ENCODE assay signal across 21 mouse cellular contexts in the genomic region with DNA sequence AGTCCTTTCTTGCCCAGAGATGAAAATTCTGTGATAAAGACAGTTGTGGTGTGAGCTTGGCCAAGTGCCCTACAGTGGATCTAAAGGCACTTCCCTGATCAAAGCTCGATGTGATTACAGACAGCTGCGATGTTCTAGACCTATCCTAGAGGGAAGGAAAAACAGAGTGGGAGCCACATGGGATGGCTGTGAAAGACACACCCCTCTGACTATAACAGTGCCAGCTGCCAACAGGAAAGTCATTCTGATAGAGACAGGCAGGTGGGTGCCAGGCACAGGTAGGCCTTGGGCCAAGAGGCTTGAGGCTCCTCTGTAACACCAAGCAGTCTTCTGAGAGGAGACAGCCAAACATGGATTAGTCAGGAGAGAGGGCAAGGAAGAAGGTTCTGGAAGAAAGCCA. TPM values are rescaled to one million over a fixed set of nuclear protein-coding genes. Genes with fewer than 3 reads are reported as not detected.
DNase-seq lines count a peak whose midpoint lies in the region; ATAC-seq and TF ChIP-seq lines count a peak whose summit lies in the region.
"Had no signal": no experiment of that assay in that cellular context is flagged by ENCODE, and none has a peak within 500 bp of the region (broad histone marks: within the 10 kb centered on the region; RNA-seq: fewer than 3 reads in every experiment).

No protein-coding gene starts in this region.

- ATAC-seq in stomach, postnatal 0 days (ENCODE audit: low FRiP score, low TSS enrichment) = no peak
- ATAC-seq in intestine, embryonic 15.5 days = no peak
- ATAC-seq: forebrain, embryonic 14.5 days; forebrain, embryonic 16.5 days had no signal

- H3K27ac ChIP-seq in stomach, postnatal 0 days (replicated peaks) = no peak overlapping the region
- H3K27ac ChIP-seq in intestine, embryonic 15.5 days = no peak overlapping the region
- H3K27ac ChIP-seq: embryonic facial prominence, embryonic 10.5 days; embryonic facial prominence, embryonic 12.5 days; forebrain, embryonic 10.5 days; forebrain, embryonic 12.5 days had no signal

- H3K27me3 ChIP-seq in stomach, postnatal 0 days (ENCODE audit: control insufficient read depth, insufficient read depth, low read length) = no peaks in the 10 kb centered on the region
- H3K27me3 ChIP-seq in intestine, embryonic 15.5 days (replicated peaks) = no peaks in the 10 kb centered on the region
- H3K27me3 ChIP-seq: embryonic facial prominence, embryonic 12.5 days; forebrain, embryonic 12.5 days had no signal

- no peak overlapping the region for H3K9ac ChIP-seq in stomach, postnatal 0 days (ENCODE audit: low read length)
- H3K9ac ChIP-seq in intestine, embryonic 15.5 days = no peak overlapping the region
- H3K9ac ChIP-seq: embryonic facial prominence, embryonic 12.5 days; forebrain, embryonic 12.5 days had no signal

- 76% methylated on average over 2 of the region's 2 CpGs for WGBS in stomach, postnatal 0 days
- 80% methylated on average over 2 of the region's 2 CpGs for WGBS in intestine, embryonic 15.5 days

- H3K4me1 ChIP-seq in stomach, postnatal 0 days (replicated peaks; ENCODE audit: control insufficient read depth, insufficient read depth) = no peaks in the 10 kb centered on the region
- H3K4me1 ChIP-seq in intestine, embryonic 15.5 days (replicated peaks) = no peaks in the 10 kb centered on the region
- H3K4me1 ChIP-seq: embryonic facial prominence, embryonic 10.5 days; embryonic facial prominence, embryonic 12.5 days; forebrain, embryonic 10.5 days; forebrain, embryonic 12.5 days had no signal

- TF ChIP-seq CTCF in stomach, postnatal 0 days (IDR thresholded peaks at IDR 0.05; ENCODE audit: low read depth) = no peak

- peak; percentile 16 to 21 for DNase-seq in cerebellum, postnatal 14 days
- no peak for DNase-seq in cerebellum, adult 18-20 months
- peak; percentile 3 for DNase-seq in brain, adult 2 months (ENCODE audit: low read depth, low spot score)
- DNase-seq in fat pad, adult 2 months (ENCODE audit: extremely low read depth, low read depth, low spot score) = peak; percentile 54
- DNase-seq in stomach, postnatal 0 days (ENCODE audit: low spot score) = no peak
- DNase-seq: adrenal gland, adult 2 months; adrenal gland, postnatal 10 days; adrenal gland, postnatal 25 days; cerebellum, adult 11-12 months; cerebellum, adult 8-10 months; cerebellum, adult 9-11 months; cerebellum, postnatal 36 days had no signal

- no peak overlapping the region for H3K4me3 ChIP-seq in stomach, postnatal 0 days (ENCODE audit: low read depth, low read length)
- H3K4me3 ChIP-seq in intestine, embryonic 15.5 days (replicated peaks) = no peak overlapping the region
- H3K4me3 ChIP-seq: embryonic facial prominence, embryonic 10.5 days; embryonic facial prominence, embryonic 12.5 days; forebrain, embryonic 10.5 days; forebrain, embryonic 12.5 days had no signal

- no peak for TF ChIP-seq EP300 in stomach, postnatal 0 days (optimal IDR thresholded peaks at IDR 0.05)

- H3K4me2 ChIP-seq in stomach, postnatal 0 days (replicated peaks; ENCODE audit: low read depth) = no peak overlapping the region
- no peak overlapping the region for H3K4me2 ChIP-seq in intestine, embryonic 15.5 days (replicated peaks)
- H3K4me2 ChIP-seq: embryonic facial prominence, embryonic 12.5 days; forebrain, embryonic 12.5 days had no signal

- no peaks in the 10 kb centered on the region for H3K36me3 ChIP-seq in stomach, postnatal 0 days (ENCODE audit: control insufficient read depth, insufficient read depth, low read length)
- H3K36me3 ChIP-seq in intestine, embryonic 15.5 days = no peaks in the 10 kb centered on the region
- H3K36me3 ChIP-seq: embryonic facial prominence, embryonic 10.5 days; embryonic facial prominence, embryonic 12.5 days; forebrain, embryonic 10.5 days; forebrain, embryonic 12.5 days had no signal

- no peaks in the 10 kb centered on the region for H3K9me3 ChIP-seq in stomach, postnatal 0 days (ENCODE audit: control insufficient read depth, low read length)
- no peaks in the 10 kb centered on the region for H3K9me3 ChIP-seq in intestine, embryonic 15.5 days
- H3K9me3 ChIP-seq: embryonic facial prominence, embryonic 10.5 days; embryonic facial prominence, embryonic 12.5 days had no signal

RNA-seq across cellular contexts. Expression of a gene that starts 12.7 kb away (rescaled TPM):
- polyA plus RNA-seq in stomach, postnatal 0 days (2015; fragmentation: Nextera tagmentation; extraction: Ambion mirVana) = 167 and 174 TPM in 2 replicates
- polyA plus RNA-seq in intestine, embryonic 15.5 days (2015; fragmentation: Nextera tagmentation; extraction: Ambion mirVana) = 126 and 138 TPM in 2 replicates
- polyA plus RNA-seq: adrenal gland, adult 2 months; C2C12; embryonic facial prominence, embryonic 10.5 days; embryonic facial prominence, embryonic 12.5 days; forebrain, embryonic 10.5 days; forebrain, embryonic 12.5 days; forebrain, embryonic 14.5 days; forebrain, embryonic 16.5 days; frontal cortex, adult 2 months had no signal

Comparison
In these comparisons a context has a peak if more than half of its experiments do, and no peak if none do; other contexts are left out.
1. DNase-seq: peak in cerebellum, postnatal 14 days (2 of 2), brain, adult 2 months (single experiment) and fat pad, adult 2 months (single experiment); none in cerebellum, adult 18-20 months (0 of 2) and stomach, postnatal 0 days (single experiment).